Mouse (Mus musculus) inflammation-experienced regulatory T-cells (primary cell): ENCODE measurements around the gene Gm11077. TPM values are rescaled to one million over a fixed set of nuclear protein-coding genes. Genes with fewer than 3 reads are reported as not detected.

Experiments used
- polyA plus RNA-seq, 2 experiments: library from polyadenylated mRNA; unstranded; fragments of 100-300 nt; shearing (Covaris generic); gene quantifications; one replicate each; pipeline ENCODE4 v1.2.1; 2017

Gene Gm11077
- not detected for polyA plus RNA-seq

GRCm38 (mm10) chr6:140729272-140729671 lies at the start of gene Gm11077:
Gene Gm11077, plus strand, starts transcription at chr6:140729284.

Other genes starting within 250 kb of the Gm11077 start
- gene Aebp2, start 106.6 kb upstream of the Gm11077 start, polyA plus RNA-seq, result 10 to 100 TPM; 86.7 to 99.4 TPM